Mouse (Mus musculus) small intestine, adult 2 months (tissue): Measurements from ENCODE around the gene Tfip11. TPM values are rescaled to one million over a fixed set of nuclear protein-coding genes. Genes with fewer than 3 reads are reported as not detected.

Source experiments
- H3K27ac ChIP-seq: fragments of 200-500 bp; 2 replicates; pipeline ENCODE4 v1.5.1; 2012; ENCODE audit warnings: low read depth, low read length, control low read depth, inconsistent platforms; ENCODE audit not compliant: insufficient read depth
- H3K27me3 ChIP-seq: fragments of 200-500 bp; 2 replicates; pipeline ENCODE4 v1.6.1; 2012; ENCODE audit warnings: mild to moderate bottlenecking, moderate library complexity, low read length, inconsistent platforms; ENCODE audit not compliant: control insufficient read depth, insufficient read depth
- H3K36me3 ChIP-seq: fragments of 200-500 bp; 2 replicates; pipeline ENCODE4 v1.6.1; 2012; ENCODE audit warnings: mild to moderate bottlenecking, low read length, control low read depth, inconsistent platforms; ENCODE audit not compliant: control insufficient read depth, insufficient read depth
- H3K4me1 ChIP-seq: fragments of 200-500 bp; 2 replicates; pipeline ENCODE4 v1.6.1; 2012; ENCODE audit warnings: low read length, inconsistent platforms, mixed read lengths; ENCODE audit not compliant: control insufficient read depth, insufficient read depth, insufficient read length
- H3K4me3 ChIP-seq: fragments of 200-500 bp; 2 replicates; pipeline ENCODE4 v1.5.1; 2012; ENCODE audit warnings: low read depth, mild to moderate bottlenecking, control low read depth, inconsistent platforms, low read length, moderate library complexity
- CTCF ChIP-seq: fragments of 200-500 bp; IDR thresholded peaks from 2 replicates; pipeline ENCODE4 v1.5.1; 2012; ENCODE audit warnings: low read depth, mild to moderate bottlenecking, control low read depth, inconsistent platforms, low read length, moderate library complexity, mixed read lengths; ENCODE audit not compliant: insufficient replicate concordance, insufficient read length; ENCODE audit errors: extremely low read depth
- POLR2A ChIP-seq: fragments of 200-500 bp; IDR thresholded peaks from 2 replicates; pipeline ENCODE4 v1.6.1; 2012; ENCODE audit warnings: low read depth, mild to moderate bottlenecking, control low read depth, inconsistent platforms, low read length, moderate library complexity
- WGBS: fragments of 180-500 bp; shearing (Covaris S2); methylation state at CpG from one replicate; pipeline ENCODE4 v1.1.7; 2018; 5-methylcytosine and 5-hydroxymethylcytosine counted together
- polyA plus RNA-seq: library from polyadenylated mRNA; depleted of rRNA; stranded (reverse); fragments of >200 nt; gene quantifications from 2 replicates; pipeline ENCODE4 v1.2.3, GENCODE M21; 2012

The Tfip11 gene
- polyA plus RNA-seq, 1 experiment, result 40.0 TPM

DNA sequence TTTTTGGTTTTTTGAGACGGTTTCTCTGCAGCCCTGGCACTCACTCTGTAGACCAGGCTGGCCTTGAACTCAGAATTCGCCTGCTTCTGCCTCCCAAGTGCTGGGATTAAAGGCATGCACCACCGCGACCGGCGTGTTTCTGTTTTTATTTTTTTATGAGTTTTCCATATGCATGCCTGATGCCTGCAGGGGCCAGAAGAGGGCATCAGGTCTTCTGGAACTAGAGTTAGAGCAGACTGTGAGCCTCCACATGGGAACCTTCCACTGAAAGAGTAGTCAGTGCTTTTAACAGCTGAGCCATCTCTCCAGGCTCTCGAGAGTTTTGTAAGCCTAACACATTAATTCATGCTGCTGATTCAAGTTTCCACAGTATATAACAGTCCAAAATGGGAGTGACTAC lies 13.1 kb downstream of the Tfip11 start:
- H3K27me3 ChIP-seq, result no peaks in the 10 kb centered on the region
- WGBS, result 58% methylated on average over 7 of the region's 7 CpGs
- peaks cover 47% of the 10 kb centered on the region for H3K36me3 ChIP-seq
- H3K4me3 ChIP-seq, result no peak overlapping the region
- H3K27ac ChIP-seq, result no peak overlapping the region
- TF ChIP-seq CTCF (no peak), POLR2A (no peak)
- peaks cover 11% of the 10 kb centered on the region; the same call in 1 of the 2 replicates for H3K4me1 ChIP-seq

DNA sequence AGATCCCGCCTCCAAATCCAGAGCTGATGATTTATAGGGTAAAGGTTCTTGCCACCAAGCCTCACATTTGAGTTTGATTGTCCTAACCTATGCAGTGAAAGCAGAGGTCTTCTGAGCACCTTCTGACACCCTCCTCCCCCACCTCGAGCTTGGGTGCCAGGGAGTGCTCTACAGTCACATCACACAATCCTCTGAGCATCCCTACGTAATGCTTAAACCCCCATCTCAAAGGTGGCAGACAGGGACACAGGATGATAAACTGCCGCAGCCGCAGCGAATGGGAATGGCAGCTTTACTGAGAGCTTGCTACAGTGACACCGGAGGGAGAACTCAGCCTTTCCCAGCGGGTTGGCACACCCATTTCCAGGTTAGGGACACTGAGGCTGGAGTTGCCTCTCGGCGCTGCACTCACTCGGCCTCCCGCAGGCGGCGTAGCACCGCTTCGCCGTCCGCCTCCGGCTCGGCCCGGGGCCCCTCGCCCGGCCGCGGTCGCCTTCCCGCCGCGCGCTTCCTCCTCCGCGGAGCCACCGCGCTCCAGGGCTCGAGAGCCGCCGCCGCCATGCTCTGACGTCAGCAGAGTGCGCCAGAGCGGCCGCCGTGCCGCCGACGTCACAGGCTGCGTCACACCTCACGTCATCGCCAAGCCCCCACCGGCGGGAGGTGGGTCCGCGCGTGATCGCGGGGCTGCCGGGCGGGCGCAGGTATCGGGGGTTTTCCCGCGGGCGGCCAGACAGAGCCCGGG lies 16.5 kb downstream of the Tfip11 start, which contains the start of the genes Srrd and Hps4:
TSS of gene Srrd (minus strand) at position 578 of the 742 bp plus-strand sequence.
TSS of gene Hps4 (plus strand) at position 621 of the 742 bp plus-strand sequence.
- no peaks in the 10 kb centered on the region for H3K27me3 ChIP-seq
- H3K4me3 ChIP-seq, result peak within 1 kb of the TSS; percentile 97
- H3K36me3 ChIP-seq, result peaks cover 20% of the 10 kb centered on the region
- TF ChIP-seq CTCF (no peak), POLR2A (0 out of 2 replicates have a peak, but pooled peaks have one; percentile 46)
- H3K4me1 ChIP-seq, result peaks cover 23% of the 10 kb centered on the region; the same call in 1 of the 2 replicates
- peak within 1 kb of the TSS; percentile 73 for H3K27ac ChIP-seq
- WGBS, result 1% methylated on average over 64 of the region's 64 CpGs

DNA sequence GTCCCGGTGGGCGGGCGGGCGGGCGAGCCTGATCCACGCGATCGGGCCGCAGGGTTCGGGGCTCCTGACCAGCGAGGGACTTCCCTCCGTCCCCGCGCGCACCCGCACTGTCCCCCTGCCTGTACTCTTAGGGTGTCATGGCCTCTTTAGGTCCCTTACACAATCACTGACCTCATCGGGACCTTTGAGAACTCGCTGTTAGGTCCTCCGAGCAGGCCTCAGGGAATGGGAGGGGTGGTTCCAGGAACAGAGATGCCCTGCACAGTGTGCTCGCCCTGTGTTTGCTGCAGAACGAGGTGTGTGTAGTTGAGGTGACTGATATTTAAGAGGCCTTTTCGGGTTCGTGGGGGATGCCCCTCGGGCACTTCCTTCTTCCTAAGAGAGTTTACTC lies 17.0 kb downstream of the Tfip11 start:
- Histone ChIP-seq H3K4me1 (peaks cover 23% of the 10 kb centered on the region; the same call in 1 of the 2 replicates), H3K4me3 (peak overlapping the region; percentile 97), H3K36me3 (peaks cover 16% of the 10 kb centered on the region), H3K27ac (peak overlapping the region; percentile 73; the same call in 1 of the 2 replicates), H3K27me3 (no peaks in the 10 kb centered on the region)
- TF ChIP-seq CTCF, result no peak
- no peak for TF ChIP-seq POLR2A
- WGBS, result under 1% methylated on average over 24 of the region's 24 CpGs

DNA sequence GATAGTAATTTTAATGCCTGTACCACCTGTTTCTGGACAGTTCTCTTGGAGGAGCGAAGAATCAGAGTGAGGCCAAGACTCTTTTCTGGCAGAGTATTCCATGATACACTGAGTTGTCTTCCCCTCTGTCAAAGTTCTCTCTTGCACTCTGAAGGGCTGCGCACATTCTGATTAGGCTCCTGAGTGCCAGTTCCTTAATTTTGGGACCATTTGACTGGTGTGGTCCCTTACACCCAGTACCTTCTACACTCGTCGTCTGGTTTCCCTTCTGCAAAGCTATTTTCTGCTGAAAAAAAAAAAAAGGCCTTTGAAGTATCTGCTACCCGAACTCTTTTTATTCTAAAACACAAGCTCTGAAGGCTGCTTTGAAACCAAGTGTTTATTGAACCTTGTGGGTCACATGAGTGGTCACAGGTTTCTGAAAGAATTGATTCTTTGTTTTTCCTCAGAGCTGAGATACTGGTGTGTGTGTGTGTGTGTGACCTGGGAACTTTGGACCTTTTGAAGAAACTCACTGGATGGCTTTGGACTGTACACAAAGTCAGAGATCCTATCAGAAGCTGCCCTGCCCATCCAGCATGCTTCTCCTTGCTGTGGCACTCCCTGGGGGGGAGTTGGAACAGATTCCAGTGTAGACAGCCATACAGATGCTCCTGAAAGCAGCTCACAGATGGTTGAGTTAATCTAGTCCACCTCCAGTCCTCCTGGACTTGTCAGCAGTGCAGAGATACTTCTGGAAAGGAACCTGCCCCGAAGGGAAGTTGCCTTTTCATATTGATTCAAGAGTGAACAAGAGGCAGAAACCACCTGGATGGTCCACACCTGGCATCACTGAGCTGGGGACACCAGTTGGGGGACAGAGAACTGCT lies 18.2 kb downstream of the Tfip11 start:
- Histone ChIP-seq H3K27ac (peak overlapping the region; percentile 73), H3K4me1 (peaks cover 23% of the 10 kb centered on the region; the same call in 1 of the 2 replicates), H3K36me3 (peaks cover 12% of the 10 kb centered on the region), H3K27me3 (no peaks in the 10 kb centered on the region), H3K4me3 (peak overlapping the region; percentile 8; the same call in 1 of the 2 replicates)
- TF ChIP-seq POLR2A, result no peak
- TF ChIP-seq CTCF, result no peak
- WGBS, result 26% methylated on average over 6 of the region's 6 CpGs

DNA sequence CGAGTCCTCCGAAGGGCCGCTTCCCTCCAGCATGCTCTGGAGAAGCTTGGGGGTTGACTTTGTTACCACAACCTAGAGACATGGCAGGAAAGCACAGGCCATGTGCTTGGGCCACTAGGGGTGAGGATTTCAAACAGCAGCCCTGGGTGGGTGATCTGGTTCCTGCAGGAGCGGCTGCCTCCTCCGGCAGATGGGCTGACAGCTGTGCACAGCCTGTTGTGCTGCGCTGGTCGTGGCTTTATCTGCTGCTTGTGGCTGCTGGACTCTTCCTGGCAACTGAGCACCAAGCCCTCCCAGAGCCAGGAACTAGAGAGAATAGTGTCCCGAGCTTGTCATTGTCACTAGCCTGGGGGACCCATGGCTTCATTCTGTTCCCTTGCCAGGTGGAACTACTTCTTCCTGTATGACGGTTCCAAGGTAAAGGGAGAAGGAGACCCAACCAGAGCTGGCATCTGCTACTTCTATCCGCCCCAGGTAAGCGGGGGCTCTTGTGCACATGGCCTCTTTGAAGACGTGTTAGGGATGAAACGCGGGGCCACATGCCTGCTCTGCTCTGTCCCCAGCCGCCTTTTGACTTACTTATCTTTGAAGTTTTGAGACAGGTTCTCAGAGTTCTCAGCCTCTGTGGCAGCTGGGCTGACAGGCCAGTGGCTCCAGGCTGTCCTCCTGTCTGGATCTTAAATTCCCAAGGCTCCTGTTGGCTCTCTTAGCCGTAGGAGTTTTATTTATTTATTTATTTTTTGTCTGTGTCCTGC lies 20.2 kb downstream of the Tfip11 start:
- no peak overlapping the region for H3K27ac ChIP-seq
- peaks cover 25% of the 10 kb centered on the region for H3K36me3 ChIP-seq
- H3K4me3 ChIP-seq, result no peak overlapping the region
- H3K27me3 ChIP-seq, result no peaks in the 10 kb centered on the region
- no peak for TF ChIP-seq POLR2A
- TF ChIP-seq CTCF, result no peak
- H3K4me1 ChIP-seq, result peaks cover 23% of the 10 kb centered on the region; the same call in 1 of the 2 replicates
- WGBS, result 83% methylated on average over 16 of the region's 16 CpGs

DNA sequence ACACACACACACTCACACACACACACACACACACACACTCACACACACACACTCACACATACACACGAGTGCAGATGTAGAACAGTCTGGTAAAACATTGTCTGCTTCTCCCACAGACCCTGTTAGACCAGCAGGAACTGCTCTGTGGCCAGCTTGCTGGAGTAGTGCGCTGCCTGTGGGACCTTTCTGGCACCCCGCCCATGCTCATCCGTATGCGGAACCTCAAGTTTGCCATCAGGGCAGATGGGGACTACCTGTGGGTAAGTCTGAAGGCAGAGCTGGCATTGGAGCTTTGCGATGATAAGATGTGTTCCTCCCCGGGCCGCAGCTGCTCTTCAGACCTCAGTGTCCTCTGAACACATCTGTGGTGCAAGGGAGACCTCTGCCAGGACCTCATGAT lies 23.0 kb downstream of the Tfip11 start:
- Histone ChIP-seq H3K4me3 (no peak overlapping the region), H3K27ac (no peak overlapping the region), H3K36me3 (peaks cover 36% of the 10 kb centered on the region), H3K4me1 (peaks cover 11% of the 10 kb centered on the region; the same call in 1 of the 2 replicates), H3K27me3 (no peaks in the 10 kb centered on the region)
- WGBS, result 79% methylated on average over 8 of the region's 8 CpGs
- TF ChIP-seq CTCF, result no peak
- TF ChIP-seq POLR2A, result no peak
